Mouse (Mus musculus) neural tube, embryonic 14.5 days (tissue): ENCODE results near the gene Jsrp1. TPM values are rescaled to one million over a fixed set of nuclear protein-coding genes. Genes with fewer than 3 reads are reported as not detected.
A peak's percentile ranks its signal among the peaks of the same experiment; 100 is the strongest.

Experiments used
- ATAC-seq: fragments of 200-750 bp; cut with Nextera tagmentation; 2 replicates; pipeline ENCODE4 v1.8.0; 2017; ENCODE audit warnings: low read depth, mild to moderate bottlenecking, moderate TSS enrichment, moderate library complexity
- H3K27ac ChIP-seq: fragments of 300-500 bp; sonication (generic); 2 replicates; pipeline ENCODE4 v1.5.1; 2014; ENCODE audit warnings: low read depth, mild to moderate bottlenecking, control low read depth, low read length, moderate library complexity, mixed read lengths
- H3K27me3 ChIP-seq: fragments of 300-500 bp; sonication (generic); 2 replicates; pipeline ENCODE4 v1.6.1; 2014; ENCODE audit warnings: low read length; ENCODE audit not compliant: control insufficient read depth, insufficient read depth
- H3K36me3 ChIP-seq: fragments of 300-500 bp; sonication (generic); 2 replicates; pipeline ENCODE4 v1.6.1; 2014; ENCODE audit warnings: low read length, mixed read lengths; ENCODE audit not compliant: control insufficient read depth, insufficient read depth
- H3K4me1 ChIP-seq: fragments of 300-500 bp; sonication (generic); 2 replicates; pipeline ENCODE4 v1.6.1; 2014; ENCODE audit warnings: low read length; ENCODE audit not compliant: control insufficient read depth, insufficient read depth
- H3K4me2 ChIP-seq: fragments of 300-500 bp; sonication (generic); 2 replicates; pipeline ENCODE4 v1.6.1; 2014; ENCODE audit warnings: mild to moderate bottlenecking, low read depth, low read length, control low read depth
- H3K4me3 ChIP-seq: fragments of 300-500 bp; sonication (generic); 2 replicates; pipeline ENCODE4 v1.5.1; 2014; ENCODE audit warnings: low read depth, low read length, control low read depth, mixed read lengths
- H3K9ac ChIP-seq: fragments of 300-500 bp; sonication (generic); replicated peaks from 2 replicates; pipeline ENCODE4 v1.6.1; 2014; ENCODE audit warnings: low read depth, mild to moderate bottlenecking, control low read depth, low read length, mixed read lengths
- H3K9me3 ChIP-seq: fragments of 300-500 bp; sonication (generic); 2 replicates; pipeline ENCODE4 v1.6.1; 2016; ENCODE audit warnings: low read length; ENCODE audit not compliant: control insufficient read depth
- WGBS: fragments of 180-500 bp; shearing (Covaris S2); extraction: QIAGEN DNeasy Blood & Tissue Kit; methylation state at CpG from one replicate; pipeline ENCODE4 v1.1.7; 2014; 5-methylcytosine and 5-hydroxymethylcytosine counted together
- polyA plus RNA-seq: library from polyadenylated mRNA; unstranded; fragments of >200 nt; fragmentation: Nextera tagmentation; extraction: Ambion mirVana; gene quantifications from 2 replicates; pipeline ENCODE4 v1.2.1, GENCODE M21; 2014

The Jsrp1 gene
- polyA plus RNA-seq, 1 experiment from 2014 or later = 0.74 TPM

GRCm38 (mm10) chr10:80839848-80840247 is 26.6 kb upstream of the Jsrp1 start:
- no peak overlapping the region for H3K4me3 ChIP-seq
- 0 out of 2 replicates have a peak, but pooled peaks cover 3% of the 10 kb centered on the region for H3K4me1 ChIP-seq
- peaks cover 29% of the 10 kb centered on the region for H3K27me3 ChIP-seq
- no peak overlapping the region for H3K4me2 ChIP-seq
- WGBS = 65% methylated on average over 6 of the region's 6 CpGs
- no peaks in the 10 kb centered on the region for H3K9me3 ChIP-seq
- 0 out of 2 replicates have a peak, but pooled peaks cover 3% of the 10 kb centered on the region for H3K36me3 ChIP-seq
- no peak overlapping the region for H3K27ac ChIP-seq
- H3K9ac ChIP-seq = no peak overlapping the region
- no peak for ATAC-seq

- Histone ChIP-seq H3K27ac (no peak overlapping the region), H3K9ac (no peak overlapping the region), H3K36me3 (0 out of 2 replicates have a peak, but pooled peaks cover 4% of the 10 kb centered on the region), H3K4me2 (no peak overlapping the region), H3K4me3 (no peak overlapping the region), H3K9me3 (no peaks in the 10 kb centered on the region), H3K4me1 (0 out of 2 replicates have a peak, but pooled peaks cover 3% of the 10 kb centered on the region), H3K27me3 (peaks cover 23% of the 10 kb centered on the region)
- 76% methylated on average over 2 of the region's 2 CpGs for WGBS
- no peak for ATAC-seq
These were observed 25.1 kb upstream of the Jsrp1 start for GRCm38 (mm10) chr10:80838346-80838912.

GRCm38 (mm10) chr10:80837827-80838226 is 24.5 kb upstream of the Jsrp1 start:
- Histone ChIP-seq H3K4me3 (no peak overlapping the region), H3K9ac (no peak overlapping the region), H3K36me3 (0 out of 2 replicates have a peak, but pooled peaks cover 4% of the 10 kb centered on the region), H3K9me3 (no peaks in the 10 kb centered on the region), H3K4me2 (no peak overlapping the region), H3K27ac (no peak overlapping the region), H3K27me3 (peaks cover 17% of the 10 kb centered on the region; the same call in 1 of the 2 replicates), H3K4me1 (0 out of 2 replicates have a peak, but pooled peaks cover 3% of the 10 kb centered on the region)
- ATAC-seq = no peak
- 21% methylated on average over 2 of the region's 2 CpGs for WGBS

- 42% methylated on average over 7 of the region's 7 CpGs for WGBS
- no peaks in the 10 kb centered on the region for H3K9me3 ChIP-seq
These were observed 23.7 kb upstream of the Jsrp1 start for GRCm38 (mm10) chr10:80836949-80837379.

GRCm38 (mm10) chr10:80835617-80836016 is 22.3 kb upstream of the Jsrp1 start:
- H3K4me1 ChIP-seq = 0 out of 2 replicates have a peak, but pooled peaks cover 3% of the 10 kb centered on the region
- WGBS = 55% methylated on average over 30 of the region's 30 CpGs
- H3K4me2 ChIP-seq = 0 out of 2 replicates have a peak overlapping the region, but pooled peaks have one; percentile 2
- H3K27ac ChIP-seq = no peak overlapping the region
- peaks cover 12% of the 10 kb centered on the region; the same call in 1 of the 2 replicates for H3K27me3 ChIP-seq
- H3K4me3 ChIP-seq = no peak overlapping the region
- H3K36me3 ChIP-seq = 0 out of 2 replicates have a peak, but pooled peaks cover 4% of the 10 kb centered on the region
- no peak overlapping the region for H3K9ac ChIP-seq
- H3K9me3 ChIP-seq = no peaks in the 10 kb centered on the region
- no peak for ATAC-seq

More at GRCm38 (mm10) chr10:80836949-80837379, 23.7 kb upstream of the Jsrp1 start:
- Histone ChIP-seq H3K27ac (no peak overlapping the region), H3K4me1 (0 out of 2 replicates have a peak, but pooled peaks cover 3% of the 10 kb centered on the region), H3K4me2 (no peak overlapping the region), H3K4me3 (no peak overlapping the region), H3K9ac (no peak overlapping the region), H3K27me3 (peaks cover 12% of the 10 kb centered on the region; the same call in 1 of the 2 replicates), H3K36me3 (0 out of 2 replicates have a peak, but pooled peaks cover 4% of the 10 kb centered on the region)
- ATAC-seq = no peak

- no peak overlapping the region for H3K4me2 ChIP-seq
- no peak overlapping the region for H3K9ac ChIP-seq
- H3K27me3 ChIP-seq = peaks cover 12% of the 10 kb centered on the region; the same call in 1 of the 2 replicates
- WGBS = 64% methylated on average over 7 of the region's 7 CpGs
- peaks cover 17% of the 10 kb centered on the region for H3K36me3 ChIP-seq
- peaks cover 6% of the 10 kb centered on the region for H3K4me1 ChIP-seq
- H3K27ac ChIP-seq = no peak overlapping the region
- no peaks in the 10 kb centered on the region for H3K9me3 ChIP-seq
- no peak for ATAC-seq
- H3K4me3 ChIP-seq = no peak overlapping the region
These were observed 19.5 kb upstream of the Jsrp1 start for GRCm38 (mm10) chr10:80832818-80833217.

- Histone ChIP-seq H3K27me3 (peaks cover 12% of the 10 kb centered on the region; the same call in 1 of the 2 replicates), H3K27ac (no peak overlapping the region), H3K4me1 (peaks cover 11% of the 10 kb centered on the region), H3K9me3 (no peaks in the 10 kb centered on the region), H3K9ac (no peak overlapping the region), H3K4me2 (no peak overlapping the region), H3K36me3 (peaks cover 17% of the 10 kb centered on the region), H3K4me3 (no peak overlapping the region)
- no peak for ATAC-seq
- 6% methylated on average over 9 of the region's 9 CpGs for WGBS
These were observed 17.8 kb upstream of the Jsrp1 start for GRCm38 (mm10) chr10:80831136-80831535.

GRCm38 (mm10) chr10:80829359-80830278 is 16.3 kb upstream of the Jsrp1 start:
- H3K4me2 ChIP-seq = no peak overlapping the region
- H3K27ac ChIP-seq = no peak overlapping the region
- 72% methylated on average over 1 of the region's 1 CpGs for WGBS
- no peaks in the 10 kb centered on the region for H3K9me3 ChIP-seq
- peaks cover 5% of the 10 kb centered on the region; the same call in 1 of the 2 replicates for H3K27me3 ChIP-seq
- H3K9ac ChIP-seq = no peak overlapping the region
- no peak for ATAC-seq
- peaks cover 13% of the 10 kb centered on the region for H3K36me3 ChIP-seq
- peaks cover 8% of the 10 kb centered on the region for H3K4me1 ChIP-seq
- H3K4me3 ChIP-seq = no peak overlapping the region
